Mouse (Mus musculus): ENCODE results near the gene Urm1. TPM values are rescaled to one million over a fixed set of nuclear protein-coding genes. Genes with fewer than 3 reads are reported as not detected.

Urm1 gene
- total and polyA plus RNA-seq, 2 experiments from 2014 or later: 30.7 to 66.9 TPM

DNA sequence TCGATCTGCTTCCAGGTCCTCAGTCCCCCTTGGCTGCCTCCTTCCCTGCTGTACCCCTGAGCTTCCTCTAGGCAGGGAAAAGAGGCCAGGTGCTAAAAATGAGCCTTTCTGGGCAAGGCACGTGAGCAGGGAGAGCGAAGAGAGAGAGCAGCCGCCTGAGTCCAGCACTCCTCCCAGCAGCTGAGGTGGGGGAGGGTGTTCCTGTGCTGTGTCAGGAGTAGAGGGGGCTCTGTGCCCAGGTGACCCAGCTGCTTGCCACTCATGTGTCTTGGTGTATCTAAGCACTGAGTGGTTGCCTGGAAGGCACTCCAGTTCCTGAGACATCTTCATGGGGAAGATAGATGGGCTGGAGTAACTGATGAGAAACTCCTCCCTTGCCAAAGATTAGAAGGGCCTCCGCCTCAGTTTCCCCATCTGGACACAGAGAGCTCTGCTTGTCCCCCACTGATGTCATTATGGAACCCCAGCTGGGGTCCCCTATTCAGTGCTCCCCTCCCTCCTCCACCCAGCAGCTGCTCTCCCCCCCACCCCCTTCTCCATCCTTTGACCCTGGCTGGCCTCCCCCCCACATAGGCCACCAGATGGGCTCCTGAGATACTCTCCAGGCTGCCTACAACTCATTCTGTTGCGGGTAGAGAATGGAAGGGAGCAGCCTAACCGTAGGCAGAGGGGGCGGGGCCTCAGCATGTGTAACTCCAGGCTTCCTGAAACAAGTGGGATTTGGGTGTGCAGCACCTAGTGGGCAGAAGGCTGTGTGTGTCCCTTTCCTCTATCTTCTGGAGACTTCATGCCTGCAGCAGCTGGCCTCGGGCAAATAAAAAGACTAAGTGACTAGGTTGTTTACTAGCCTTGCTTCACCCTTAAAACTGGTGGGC is 23.6 kb downstream of the Urm1 start:
- Histone ChIP-seq H3K4me1 (ENCODE audit: insufficient read depth, low read length) (no peaks in the 10 kb centered on the region; the same call in 1 of the 2 replicates), H3K4me2 (ENCODE audit: low read depth, low read length, poor library complexity, severe bottlenecking) (no peak overlapping the region), H3K36me3 (ENCODE audit: insufficient read depth, low read length) (peaks cover 15% of the 10 kb centered on the region), H3K27ac (ENCODE audit: low read depth, low read length) (no peak overlapping the region), H3K9ac (replicated peaks; ENCODE audit: low read length, poor library complexity, severe bottlenecking) (no peak overlapping the region), H3K9me3 (ENCODE audit: low read length) (no peaks in the 10 kb centered on the region), H3K4me3 (ENCODE audit: low read depth, low read length) (no peak overlapping the region), H3K27me3 (ENCODE audit: insufficient read depth, low read length) (no peaks in the 10 kb centered on the region)
- TF ChIP-seq CTCF (IDR thresholded peaks at IDR 0.05): 0 out of 2 replicates have a peak, but pooled peaks have one; percentile 6
- 20% methylated on average over 9 of the region's 9 CpGs for WGBS
- DNase-seq (ENCODE audit: low spot score): no peak
- ATAC-seq (ENCODE audit: low FRiP score): no peak

GRCm38 (mm10) chr2:29844115-29844514 is 24.2 kb downstream of the Urm1 start:
- no peak for DNase-seq (ENCODE audit: low spot score)
- Histone ChIP-seq H3K4me1 (ENCODE audit: insufficient read depth, low read length) (no peaks in the 10 kb centered on the region; the same call in 1 of the 2 replicates), H3K36me3 (ENCODE audit: insufficient read depth, low read length) (peaks cover 15% of the 10 kb centered on the region), H3K27ac (ENCODE audit: low read depth, low read length) (no peak overlapping the region), H3K27me3 (ENCODE audit: insufficient read depth, low read length) (no peaks in the 10 kb centered on the region), H3K4me3 (ENCODE audit: low read depth, low read length) (no peak overlapping the region), H3K4me2 (ENCODE audit: low read depth, low read length, poor library complexity, severe bottlenecking) (no peak overlapping the region), H3K9me3 (ENCODE audit: low read length) (no peaks in the 10 kb centered on the region), H3K9ac (replicated peaks; ENCODE audit: low read length, poor library complexity, severe bottlenecking) (no peak overlapping the region)
- no peak for TF ChIP-seq CTCF (IDR thresholded peaks at IDR 0.05)
- no peak for ATAC-seq (ENCODE audit: low FRiP score)
- 37% methylated on average over 2 of the region's 2 CpGs for whole genome bisulfite sequencing

DNA sequence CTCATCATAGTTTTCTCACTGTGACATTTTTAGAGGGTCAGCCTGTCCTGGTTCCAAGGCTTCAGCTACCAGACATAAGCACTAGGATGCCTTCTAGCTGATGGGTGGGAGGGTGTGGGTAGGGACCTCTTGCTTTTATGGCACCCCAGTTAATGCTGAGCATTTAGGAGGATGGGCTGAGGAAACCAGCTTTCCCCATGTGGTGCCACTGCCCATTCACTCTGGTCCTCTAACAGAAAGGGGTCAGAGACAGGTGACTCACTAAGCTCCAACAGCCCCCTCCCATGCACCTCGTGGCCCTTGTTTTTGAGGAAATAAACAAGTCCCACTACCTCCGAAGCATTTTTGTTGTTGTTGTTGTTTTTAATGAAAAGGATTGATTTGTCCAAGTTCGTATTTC is 24.8 kb downstream of the Urm1 start:
- Histone ChIP-seq H3K9ac (replicated peaks; ENCODE audit: low read length, poor library complexity, severe bottlenecking) (0 out of 2 replicates have a peak overlapping the region, but pooled peaks have one; percentile 89), H3K27ac (ENCODE audit: low read depth, low read length) (no peak overlapping the region), H3K4me1 (ENCODE audit: insufficient read depth, low read length) (no peaks in the 10 kb centered on the region; the same call in 1 of the 2 replicates), H3K4me3 (ENCODE audit: low read depth, low read length) (peak overlapping the region; percentile 56), H3K4me2 (ENCODE audit: low read depth, low read length, poor library complexity, severe bottlenecking) (peak overlapping the region; percentile 82), H3K9me3 (ENCODE audit: low read length) (no peaks in the 10 kb centered on the region), H3K27me3 (ENCODE audit: insufficient read depth, low read length) (no peaks in the 10 kb centered on the region), H3K36me3 (ENCODE audit: insufficient read depth, low read length) (peaks cover 15% of the 10 kb centered on the region)
- no peak for TF ChIP-seq CTCF (IDR thresholded peaks at IDR 0.05)
- 14% methylated on average over 3 of the region's 3 CpGs for WGBS
- no peak for DNase-seq (ENCODE audit: low spot score)
- no peak for ATAC-seq (ENCODE audit: low FRiP score)

GRCm38 (mm10) chr2:29845636-29846035 is 25.8 kb downstream of the Urm1 start:
- Histone ChIP-seq H3K36me3 (ENCODE audit: insufficient read depth, low read length) (peaks cover 14% of the 10 kb centered on the region), H3K4me3 (ENCODE audit: low read depth, low read length) (peak overlapping the region; percentile 56), H3K4me1 (ENCODE audit: insufficient read depth, low read length) (no peaks in the 10 kb centered on the region; the same call in 1 of the 2 replicates), H3K9ac (replicated peaks; ENCODE audit: low read length, poor library complexity, severe bottlenecking) (peak overlapping the region; percentile 89), H3K27ac (ENCODE audit: low read depth, low read length) (peak overlapping the region; percentile 55; the same call in 1 of the 2 replicates), H3K9me3 (ENCODE audit: low read length) (no peaks in the 10 kb centered on the region), H3K4me2 (ENCODE audit: low read depth, low read length, poor library complexity, severe bottlenecking) (peak overlapping the region; percentile 82), H3K27me3 (ENCODE audit: insufficient read depth, low read length) (no peaks in the 10 kb centered on the region)
- TF ChIP-seq CTCF (IDR thresholded peaks at IDR 0.05): no peak
- ATAC-seq (ENCODE audit: low FRiP score) (no peak), DNase-seq (ENCODE audit: low spot score) (no peak)
- 7% methylated on average over 25 of the region's 25 CpGs for WGBS

- Histone ChIP-seq H3K4me2 (ENCODE audit: low read depth, low read length, poor library complexity, severe bottlenecking) (peak overlapping the region; percentile 82), H3K9me3 (ENCODE audit: low read length) (no peaks in the 10 kb centered on the region), H3K4me1 (ENCODE audit: insufficient read depth, low read length) (no peaks in the 10 kb centered on the region; the same call in 1 of the 2 replicates), H3K9ac (replicated peaks; ENCODE audit: low read length, poor library complexity, severe bottlenecking) (peak overlapping the region; percentile 89), H3K27ac (ENCODE audit: low read depth, low read length) (peak overlapping the region; percentile 55), H3K4me3 (ENCODE audit: low read depth, low read length) (peak overlapping the region; percentile 56), H3K36me3 (ENCODE audit: insufficient read depth, low read length) (peaks cover 12% of the 10 kb centered on the region), H3K27me3 (ENCODE audit: insufficient read depth, low read length) (no peaks in the 10 kb centered on the region)
- WGBS: 3% methylated on average over 44 of the region's 47 CpGs
- DNase-seq (ENCODE audit: low spot score): peak; percentile 59
- TF ChIP-seq CTCF (IDR thresholded peaks at IDR 0.05): no peak
- peak; percentile 55 for ATAC-seq (ENCODE audit: low FRiP score)
Measured at GRCm38 (mm10) chr2:29846061-29846853, 26.4 kb downstream of the Urm1 start.
